Mouse (Mus musculus) thymus, postnatal 0 days (tissue): ENCODE measurements around the gene Kdm2b. TPM values are rescaled to one million over a fixed set of nuclear protein-coding genes. Genes with fewer than 3 reads are reported as not detected.

Source experiments
- DNase-seq: peaks from one replicate; pipeline ENCODE4 v3.0.0-alpha.2; 2015; ENCODE audit warnings: low spot score
- polyA plus RNA-seq: library from polyadenylated mRNA; unstranded; fragments of >200 nt; fragmentation: Nextera tagmentation; extraction: Ambion mirVana; gene quantifications from 2 replicates; pipeline ENCODE4 v1.2.1, GENCODE M21; 2015

The Kdm2b gene
- polyA plus RNA-seq, result 29.6 and 31.8 TPM in 2 replicates

GRCm38 (mm10) chr5:122989551-122990330, at the start of gene Kdm2b:
Kdm2b (minus strand) TSS chr5:122989823.
- peak; percentile 37 for DNase-seq

GRCm38 (mm10) chr5:123039120-123039752, 49.6 kb upstream of the Kdm2b start:
- peak; percentile 84 for DNase-seq

- no peak for DNase-seq
Measured at GRCm38 (mm10) chr5:123038115-123038514, 48.5 kb upstream of the Kdm2b start.

GRCm38 (mm10) chr5:123035564-123035963, 45.9 kb upstream of the Kdm2b start:
- no peak for DNase-seq

GRCm38 (mm10) chr5:123035089-123035488, 45.5 kb upstream of the Kdm2b start:
- DNase-seq, result no peak

GRCm38 (mm10) chr5:123033646-123034160, 44.1 kb upstream of the Kdm2b start:
- DNase-seq, result no peak

- DNase-seq, result no peak
Measured at GRCm38 (mm10) chr5:123031312-123031711, 41.7 kb upstream of the Kdm2b start.

GRCm38 (mm10) chr5:123029729-123030128, 40.1 kb upstream of the Kdm2b start:
- no peak for DNase-seq

GRCm38 (mm10) chr5:123027436-123027835, 37.8 kb upstream of the Kdm2b start:
- no peak for DNase-seq

- DNase-seq, result no peak
Measured at GRCm38 (mm10) chr5:123026414-123026813, 36.8 kb upstream of the Kdm2b start.

GRCm38 (mm10) chr5:123024965-123025573, 35.4 kb upstream of the Kdm2b start:
- DNase-seq, result no peak

GRCm38 (mm10) chr5:123024312-123024711, 34.7 kb upstream of the Kdm2b start:
- no peak for DNase-seq

- DNase-seq, result no peak
Measured at GRCm38 (mm10) chr5:123023049-123023448, 33.4 kb upstream of the Kdm2b start.

GRCm38 (mm10) chr5:123021438-123021837, 31.8 kb upstream of the Kdm2b start:
- DNase-seq, result peak; percentile 48

- DNase-seq, result no peak
Measured at GRCm38 (mm10) chr5:123020426-123020825, 30.8 kb upstream of the Kdm2b start.

GRCm38 (mm10) chr5:123019336-123020016, 29.9 kb upstream of the Kdm2b start:
- no peak for DNase-seq

- DNase-seq, result no peak
Measured at GRCm38 (mm10) chr5:123017504-123017903, 27.9 kb upstream of the Kdm2b start.

- DNase-seq, result no peak
Measured at GRCm38 (mm10) chr5:123015915-123016314, 26.3 kb upstream of the Kdm2b start.

GRCm38 (mm10) chr5:123014753-123015701, 25.4 kb upstream of the Kdm2b start, which contains the start of gene Orai1:
Orai1 (plus strand) TSS chr5:123015074.
- peak; percentile 98 for DNase-seq
